Mouse (Mus musculus) thymus, adult 2 months (tissue): ENCODE measurements around the gene Nav1.

ENCODE experiments used
- CTCF ChIP-seq: fragments of 200-500 bp; IDR thresholded peaks from 2 replicates; pipeline ENCODE4 v1.5.1; 2012; ENCODE audit warnings: mild to moderate bottlenecking, control low read depth, low read length, moderate library complexity, borderline replicate concordance; ENCODE audit not compliant: control insufficient read depth, poor library complexity, insufficient read depth; ENCODE audit errors: extremely low read depth
- POLR2A ChIP-seq: fragments of 200-500 bp; IDR thresholded peaks from 2 replicates; pipeline ENCODE4 v1.6.1; 2012; ENCODE audit warnings: mild to moderate bottlenecking, low read length, control low read depth, moderate library complexity; ENCODE audit not compliant: control insufficient read depth, poor library complexity, insufficient read depth; ENCODE audit errors: extremely low read depth

- TF ChIP-seq CTCF, result no peak
- no peak for TF ChIP-seq POLR2A
Measured at GRCm38 (mm10) chr1:135452259-135452658, 154.8 kb downstream of the Nav1 start.
